Mouse (Mus musculus): ENCODE results near the gene Zbtb46.

DNA sequence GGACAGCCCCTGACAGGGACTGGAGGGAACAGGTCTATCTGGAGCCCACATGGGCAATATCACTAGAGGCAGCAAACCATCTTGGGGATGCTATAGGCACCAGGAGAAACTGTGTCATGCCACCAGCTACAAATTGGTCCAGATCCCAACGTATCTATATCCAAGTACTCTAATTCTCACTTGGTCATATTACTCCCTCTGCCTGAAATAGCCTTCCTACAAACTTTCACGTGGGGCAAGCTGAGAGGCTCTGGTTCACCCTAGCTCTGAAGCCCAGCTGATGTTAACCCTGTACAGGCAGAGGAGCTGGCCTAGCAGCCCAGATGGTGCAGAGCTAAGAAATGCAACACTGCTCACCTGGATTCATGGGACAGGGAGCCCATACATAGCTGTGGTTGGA is 67.7 kb downstream of the Zbtb46 start:
- TF ChIP-seq CTCF (IDR thresholded peaks at IDR 0.05; ENCODE audit: low read depth) (no peak), EP300 (IDR thresholded peaks at IDR 0.05; ENCODE audit: low read depth) (no peak)
